Mouse (Mus musculus) lung, postnatal 0 days (tissue): ENCODE results near the gene Kctd2.

Experiments
- CTCF ChIP-seq: IDR thresholded peaks from 2 replicates; pipeline ENCODE4 v1.5.1; 2016; ENCODE audit warnings: antibody characterized with exemption, mild to moderate bottlenecking
- EP300 ChIP-seq: IDR thresholded peaks from 2 replicates; pipeline ENCODE4 v1.6.1; 2016; ENCODE audit warnings: antibody characterized with exemption, mild to moderate bottlenecking, control low read depth

- no peak for TF ChIP-seq EP300
- TF ChIP-seq CTCF: no peak
These were observed 19.4 kb downstream of the Kctd2 start for GRCm38 (mm10) chr11:115439326-115439725.
